Mouse (Mus musculus): Measurements from ENCODE around the gene Vamp1. TPM values are rescaled to one million over a fixed set of nuclear protein-coding genes. Genes with fewer than 3 reads are reported as not detected.
"Not testable (repeated sequence)": the region's sequence is repeated elsewhere in the genome, so short reads cannot be mapped to it uniquely, and the experiment has no call there.

Gene Vamp1
- total RNA-seq, 2 experiments from 2014 or later: 8.1 to 9.1 TPM

DNA sequence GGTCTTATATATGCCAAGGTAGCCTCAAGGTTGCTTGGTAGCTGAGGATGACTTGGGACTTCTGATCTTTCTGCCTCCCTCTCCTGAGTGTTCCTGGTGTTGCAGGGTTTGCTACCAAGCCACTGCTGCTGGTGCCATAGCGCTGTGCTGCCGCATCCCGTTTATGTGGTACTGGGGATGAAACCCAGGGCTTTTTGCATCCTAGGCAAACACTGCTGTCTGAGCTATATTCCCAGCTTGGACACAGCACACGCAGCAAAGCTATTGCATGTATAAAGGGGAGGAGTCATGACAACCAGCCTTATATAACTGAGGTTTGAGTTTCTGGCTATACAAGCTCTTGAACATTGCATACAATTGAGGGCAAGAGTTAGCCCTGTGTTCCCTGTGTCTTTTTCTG lies 22.1 kb downstream of the Vamp1 start:
- DNase-seq: no peak
- intact Hi-C loops (cut with DNase I): no loop called here

DNA sequence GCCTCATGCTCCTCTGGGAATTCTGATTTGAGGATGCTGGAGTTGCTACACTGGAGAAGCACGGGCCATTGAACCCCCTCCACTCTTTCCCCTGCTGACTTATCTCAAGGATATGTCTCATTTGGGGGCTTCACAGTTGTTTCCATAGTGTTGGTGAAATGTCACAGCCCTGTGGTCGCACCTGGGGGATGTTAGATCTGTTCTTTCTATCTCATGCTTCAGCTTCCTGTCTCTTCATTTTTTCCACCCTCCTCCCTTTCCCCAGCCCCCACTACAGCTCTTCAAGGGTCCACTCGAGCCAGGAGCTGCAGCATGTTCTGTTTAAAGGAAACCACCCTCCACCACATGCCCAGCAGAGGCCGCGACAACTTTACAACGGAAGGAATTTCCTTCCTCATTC lies 23.0 kb downstream of the Vamp1 start:
- DNase-seq: no peak
- intact Hi-C loops (cut with DNase I): no loop called here

DNA sequence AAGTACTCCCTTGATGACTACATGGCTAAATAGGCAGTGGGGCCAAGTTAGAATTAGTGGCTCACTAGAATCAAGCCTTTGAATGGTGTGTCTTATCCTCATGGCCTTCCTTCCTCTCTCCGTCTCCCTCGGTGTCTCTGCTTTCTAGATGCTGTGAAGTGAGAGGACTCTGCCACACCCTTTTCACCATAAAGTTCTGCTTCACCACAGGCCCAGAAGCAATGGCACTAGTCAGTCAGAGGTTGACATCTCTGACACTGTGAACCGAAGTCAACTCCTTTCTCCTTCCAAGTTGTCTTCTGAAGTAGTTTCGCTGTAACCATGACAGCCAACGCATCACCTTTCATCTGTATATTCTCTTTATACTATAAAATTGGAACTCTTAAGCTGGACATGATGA lies 24.2 kb downstream of the Vamp1 start:
- intact Hi-C loops (cut with DNase I): no loop called here
- DNase-seq: no peak

DNA sequence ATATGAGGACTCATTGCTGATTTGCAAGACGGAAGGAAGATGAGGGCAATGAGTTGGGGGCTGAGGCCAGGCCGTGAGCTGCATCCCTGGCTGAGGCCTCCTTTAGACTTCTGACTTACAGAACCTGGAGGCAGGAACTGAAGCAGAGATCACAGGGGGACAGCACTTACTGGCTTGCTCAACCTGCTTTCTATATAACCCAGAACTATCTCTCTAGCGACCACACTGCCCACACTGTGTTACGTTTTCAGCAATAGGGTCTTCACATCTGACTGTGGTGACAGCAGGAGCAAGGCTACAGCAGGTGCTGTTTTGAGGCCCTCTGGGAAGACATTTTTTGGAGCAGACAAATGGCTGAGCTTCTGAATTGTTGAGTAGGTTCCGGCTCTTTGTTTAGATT lies 25.3 kb downstream of the Vamp1 start:
- no peak for DNase-seq
- intact Hi-C loops (cut with DNase I): no loop called here

DNA sequence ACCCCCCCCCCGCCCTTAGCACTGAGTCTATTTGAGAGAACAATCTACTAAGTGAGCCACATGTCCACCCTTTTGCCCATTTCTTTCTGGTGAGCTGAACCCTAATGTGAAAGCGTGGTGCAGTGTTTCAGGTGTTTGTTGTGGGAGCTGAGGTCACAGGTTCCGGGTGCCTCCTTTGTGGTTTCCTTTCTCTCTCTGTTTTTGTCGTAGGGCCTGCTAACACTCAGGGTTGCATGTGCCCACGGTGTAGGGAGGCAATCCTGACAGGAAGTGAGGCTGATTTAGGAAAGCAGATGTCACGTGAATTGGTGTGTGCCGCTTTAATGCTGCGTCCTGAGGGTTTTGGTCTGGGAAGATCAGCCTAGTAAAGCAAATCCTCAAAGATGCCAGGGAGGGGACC lies 26.2 kb downstream of the Vamp1 start:
- no peak for DNase-seq
- intact Hi-C loops (cut with DNase I): no loop called here

DNA sequence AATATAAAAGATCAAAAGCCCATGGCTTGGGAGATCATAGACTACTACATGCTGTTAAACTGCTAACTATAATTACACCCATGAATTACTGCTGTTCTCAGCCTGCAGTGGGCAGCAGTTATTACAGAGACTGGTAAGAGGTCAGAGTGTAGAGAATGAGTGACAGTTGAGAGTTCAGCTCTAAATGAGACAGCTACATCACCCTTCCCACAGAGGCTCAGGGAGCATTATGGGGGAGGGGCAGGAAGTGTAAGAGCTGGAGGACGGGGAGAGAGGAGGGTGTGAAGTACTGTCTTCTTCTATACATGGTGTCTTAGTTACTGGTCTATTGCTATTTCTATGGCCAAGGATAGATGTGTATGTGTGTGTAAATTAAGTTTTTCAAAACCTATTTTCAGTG lies 29.2 kb downstream of the Vamp1 start:
- intact Hi-C loops (cut with DNase I): no loop called here
- no peak for DNase-seq

DNA sequence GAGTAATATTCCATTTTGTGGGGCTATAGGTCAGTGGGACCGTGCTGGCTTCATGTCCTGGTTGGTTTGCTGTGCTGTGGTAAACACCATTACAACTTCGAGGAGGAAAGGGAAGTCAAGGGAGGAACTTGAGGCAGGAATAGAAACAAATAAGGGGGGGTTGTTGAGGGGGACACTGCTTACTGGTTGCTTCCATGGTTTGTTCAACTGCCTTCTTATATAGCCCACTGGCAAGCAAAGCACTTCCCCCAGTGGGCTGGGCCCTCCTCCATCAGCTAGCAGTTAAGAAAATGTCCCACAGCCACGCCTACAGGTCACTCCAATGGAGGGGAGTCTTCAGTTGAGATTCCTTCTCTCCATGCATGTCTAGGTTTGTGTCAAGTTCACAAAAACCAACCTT lies 36.9 kb downstream of the Vamp1 start:
- intact Hi-C loops (cut with DNase I): no loop called here
- DNase-seq: no peak

DNA sequence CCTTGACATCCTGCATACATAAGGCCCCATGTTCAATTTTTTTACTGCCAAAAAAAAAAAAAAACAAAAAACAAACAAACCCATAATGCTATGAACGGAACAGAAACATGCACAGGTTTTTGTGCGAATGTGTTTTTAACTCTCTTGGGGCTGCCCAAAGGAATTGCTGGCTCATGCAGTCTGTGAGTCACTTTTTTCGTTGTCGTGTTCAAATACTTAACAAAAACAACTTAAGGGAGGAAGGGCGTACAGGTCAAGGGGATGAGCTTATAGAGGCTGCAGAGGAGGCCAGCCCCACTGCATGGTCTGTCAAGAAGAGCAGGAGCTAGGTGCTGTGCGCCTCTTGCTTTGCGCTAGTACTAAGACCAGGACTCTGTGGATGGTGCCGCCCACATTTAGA lies 37.4 kb downstream of the Vamp1 start:
- DNase-seq: no peak
- intact Hi-C loops (cut with DNase I): no loop called here

DNA sequence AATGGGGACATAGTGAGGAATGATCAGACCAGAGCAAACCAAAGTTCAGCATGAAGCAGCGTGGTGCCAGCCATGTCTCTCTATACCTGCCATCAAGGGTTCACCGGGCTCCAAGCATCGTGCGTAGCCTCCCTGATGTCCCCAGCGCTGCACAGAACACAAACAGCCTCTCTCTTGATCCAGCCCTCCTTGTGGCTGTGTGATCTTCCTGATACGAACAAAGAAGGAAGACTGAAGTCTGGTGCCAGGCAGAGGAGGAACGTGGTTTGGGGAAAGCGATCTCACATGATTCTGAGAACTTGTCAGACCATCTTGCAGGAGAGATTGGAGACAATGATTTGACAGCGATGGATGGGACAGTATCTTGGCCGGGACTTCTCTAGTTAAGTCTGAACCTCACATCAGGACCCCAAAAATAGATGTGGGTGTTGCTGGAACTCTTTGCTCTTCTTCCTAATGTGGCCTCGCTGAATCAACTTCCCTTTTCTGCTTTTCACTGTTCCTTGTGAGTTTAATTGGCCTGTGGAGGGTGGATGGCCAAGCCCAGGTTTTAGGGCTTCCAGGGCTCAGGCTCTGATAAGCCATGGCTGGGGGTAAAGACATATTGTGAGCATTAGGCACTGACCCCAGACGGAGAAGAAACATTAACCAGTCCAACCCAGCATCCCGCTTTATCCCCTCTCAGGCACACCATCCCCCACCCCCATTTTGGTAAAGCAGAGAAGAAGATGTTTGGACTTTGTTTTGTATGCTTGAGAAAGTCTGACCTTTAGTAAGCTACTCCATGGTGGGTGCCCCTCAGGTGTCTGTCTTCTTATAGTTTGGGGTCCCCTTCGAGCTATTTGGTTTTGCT lies 38.7 kb downstream of the Vamp1 start:
- intact Hi-C loops (cut with DNase I): no loop called here
- DNase-seq: no peak

DNA sequence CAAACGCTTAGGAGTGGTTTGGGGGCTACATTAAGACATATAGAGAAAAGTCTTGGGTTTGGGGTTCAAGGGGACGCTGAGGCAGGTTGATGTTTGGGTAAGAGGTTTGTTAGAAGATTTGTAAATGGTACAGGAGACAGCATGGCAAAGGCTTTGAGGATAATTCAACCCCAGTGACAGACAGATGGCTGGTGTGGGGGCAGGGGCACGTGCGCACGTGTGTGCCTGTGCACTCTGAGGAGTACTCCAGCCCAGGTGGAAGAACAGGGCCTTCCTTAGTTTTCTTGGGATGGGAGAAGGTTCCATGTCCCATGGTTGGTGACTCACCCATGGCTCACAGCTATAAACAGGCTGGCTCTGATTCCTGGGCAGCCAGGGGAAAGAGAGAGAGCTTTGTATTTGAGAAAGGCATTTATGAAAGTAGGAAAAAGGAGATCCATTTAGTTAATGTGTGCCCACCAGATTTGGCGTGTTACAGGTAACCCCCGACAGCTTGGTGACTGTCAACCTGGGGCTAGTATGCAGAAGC lies 40.2 kb downstream of the Vamp1 start:
- intact Hi-C loops (cut with DNase I): no loop called here
- DNase-seq: no peak

DNA sequence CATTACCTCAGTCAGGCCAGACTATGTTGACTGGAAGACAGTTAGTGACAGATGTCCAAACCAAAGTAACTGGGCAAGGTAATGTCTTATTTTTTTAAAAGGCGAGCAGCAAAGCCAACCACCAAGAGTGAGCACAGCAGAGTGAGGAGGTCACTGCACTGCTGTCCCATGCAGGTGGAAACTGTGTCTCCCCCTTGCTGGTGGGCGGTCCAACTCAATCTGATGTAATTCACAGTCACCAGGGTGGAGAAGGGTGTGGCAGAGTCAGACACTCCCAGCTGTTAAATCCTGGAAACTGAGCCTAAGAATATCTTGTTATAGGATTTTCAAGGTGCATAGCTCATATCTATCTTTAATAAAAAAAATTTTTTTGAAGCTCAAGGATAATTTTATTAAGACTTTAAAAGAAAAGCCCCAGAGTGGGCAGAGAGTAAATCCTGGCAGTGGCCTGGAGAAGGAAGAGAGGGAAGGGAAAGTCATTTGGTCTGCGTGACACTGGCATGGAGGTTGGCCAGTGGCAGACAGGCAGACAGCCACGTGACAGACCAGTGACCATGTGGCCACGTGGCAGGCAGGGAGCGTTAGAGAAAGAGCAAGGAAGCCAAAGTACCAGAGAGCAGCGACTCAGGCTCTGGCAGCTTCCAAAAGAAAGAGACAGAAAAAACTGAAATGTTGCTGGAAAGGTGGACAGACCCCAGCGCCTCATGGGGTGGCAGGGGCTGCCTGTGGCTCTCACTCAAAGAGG lies 41.0 kb downstream of the Vamp1 start:
- DNase-seq: peak; percentile 50 to 51
- intact Hi-C loops (cut with DNase I): no loop called here

DNA sequence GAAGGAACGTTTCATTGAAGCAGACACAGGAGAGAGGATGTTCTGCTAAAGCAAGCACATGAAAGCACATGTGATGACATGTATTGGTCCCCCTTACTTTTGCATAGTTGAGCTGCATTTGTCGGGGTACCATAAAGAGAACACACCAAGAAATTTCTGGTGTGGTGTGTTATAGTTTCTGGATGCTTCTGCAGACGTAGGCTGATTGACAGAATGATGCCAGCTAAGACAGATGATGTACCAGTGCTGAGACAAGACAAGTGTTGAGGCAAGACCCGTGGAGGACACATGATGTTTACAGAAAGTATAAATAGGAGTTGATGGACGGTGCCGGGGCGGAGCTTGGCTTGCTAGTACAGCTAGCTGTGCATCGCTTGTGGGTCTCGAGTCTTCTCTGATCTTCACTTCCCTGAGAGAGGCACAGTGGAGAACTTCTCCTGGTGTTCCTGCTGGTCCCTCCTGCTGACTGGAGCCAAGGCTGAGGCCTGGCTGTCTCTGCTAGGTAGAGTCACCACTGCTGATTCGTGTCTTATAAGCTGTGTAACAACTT lies 44.7 kb downstream of the Vamp1 start:
- intact Hi-C loops (cut with DNase I): no loop called here
- DNase-seq: no peak

DNA sequence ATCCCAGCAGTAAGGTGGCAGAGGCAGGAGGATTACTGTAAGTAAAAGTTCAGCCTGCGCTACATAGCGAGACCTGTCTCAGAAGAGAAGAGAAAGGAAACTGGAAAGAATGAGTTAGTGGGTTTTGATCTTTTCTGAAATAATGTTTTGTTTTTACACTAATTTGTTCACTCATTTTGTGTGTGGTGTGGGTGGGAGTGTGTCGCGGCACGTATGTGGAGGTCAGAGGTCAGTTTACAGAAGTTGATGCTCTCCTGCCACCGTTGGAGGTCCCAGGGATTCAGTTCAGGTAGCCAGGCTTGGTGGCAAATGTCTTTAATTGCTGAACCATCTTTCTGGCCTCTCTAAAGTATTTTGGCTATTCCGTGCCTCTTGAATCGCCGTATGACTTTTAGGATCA lies 48.9 kb downstream of the Vamp1 start:
- intact Hi-C loops (cut with DNase I): no loop called here
- DNase-seq: no peak

DNA sequence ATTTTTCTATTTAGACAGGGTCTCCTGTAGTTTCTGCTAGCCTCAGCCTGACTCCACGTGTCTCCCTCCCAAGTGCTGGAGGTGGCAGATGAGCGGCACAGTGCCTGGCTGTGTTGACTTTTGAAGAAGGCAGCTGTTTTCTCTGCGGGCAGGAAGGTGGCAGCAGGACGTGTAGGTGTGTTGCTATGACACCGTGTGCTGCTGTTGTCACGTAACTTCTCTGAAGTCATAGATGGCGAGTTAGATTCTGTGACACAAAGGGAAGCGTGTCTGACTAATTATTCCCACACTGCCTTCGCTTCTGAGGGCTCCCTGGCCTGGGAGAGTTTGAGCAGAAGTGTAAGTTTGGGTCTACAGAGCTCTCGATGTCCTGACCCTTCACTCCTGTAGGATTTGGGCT lies 49.9 kb downstream of the Vamp1 start:
- DNase-seq: no peak
- intact Hi-C loops (cut with DNase I): no loop called here

DNA sequence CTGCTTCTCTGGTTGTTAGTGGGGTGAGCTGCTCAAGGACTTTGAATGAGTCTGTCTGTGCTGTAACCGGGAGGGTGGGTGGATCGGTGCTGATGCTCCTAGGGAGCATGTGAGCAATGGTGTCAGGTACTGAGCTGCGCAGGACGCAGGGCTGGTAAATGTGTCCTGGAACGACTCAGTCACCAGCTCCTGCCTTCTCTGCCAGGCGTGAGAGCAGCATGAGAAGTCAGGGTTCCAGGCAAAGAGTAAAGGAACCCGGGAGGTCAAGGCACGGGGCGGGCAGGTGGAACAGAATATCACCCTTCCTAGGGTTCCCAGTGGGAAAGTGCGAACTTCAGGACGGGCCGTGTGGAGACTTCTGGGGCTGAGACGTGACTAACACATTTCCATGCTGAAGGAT lies 50.7 kb downstream of the Vamp1 start:
- DNase-seq: no peak
- intact Hi-C loops (cut with DNase I): no loop called here

DNA sequence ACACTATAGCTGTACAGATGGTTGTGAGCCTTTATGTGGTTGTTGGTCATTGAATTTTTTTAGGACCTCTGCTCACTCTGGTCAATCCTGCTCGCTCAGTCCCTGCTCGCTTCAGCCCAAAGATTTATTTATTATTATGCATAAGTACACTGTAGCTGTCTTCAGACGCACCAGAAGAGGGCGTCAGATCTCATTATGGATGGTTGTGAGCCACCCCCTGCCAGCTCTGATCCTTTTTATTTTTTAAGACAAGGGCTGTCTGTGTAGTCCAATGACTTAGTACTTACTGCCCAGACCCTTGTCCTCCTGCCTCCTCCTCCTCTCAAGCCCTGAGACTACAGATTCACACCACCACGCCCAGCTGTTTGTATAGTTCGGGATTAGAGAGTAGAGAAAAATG lies 51.2 kb downstream of the Vamp1 start:
- DNase-seq; intact Hi-C loops (cut with DNase I): not testable (repeated sequence)

DNA sequence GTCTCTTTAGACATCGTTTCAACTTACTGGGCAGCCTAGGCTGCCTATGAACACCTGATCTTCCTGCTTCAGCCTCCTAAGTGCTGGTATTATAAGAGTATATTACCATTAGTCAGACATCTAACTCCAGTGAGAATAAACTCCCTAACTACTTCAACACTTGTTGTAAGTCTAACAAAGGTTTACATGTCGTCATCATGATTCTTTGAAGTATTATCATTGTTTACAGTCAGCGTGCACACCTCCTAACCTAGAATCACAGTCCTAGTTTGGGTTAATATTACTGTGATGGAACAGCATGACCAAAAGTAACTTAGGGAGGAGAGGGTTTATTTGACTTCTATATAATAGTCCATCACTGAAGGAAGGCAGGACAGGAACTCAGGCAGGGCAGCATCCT lies 52.1 kb downstream of the Vamp1 start:
- intact Hi-C loops (cut with DNase I): no loop called here
- DNase-seq: no peak

DNA sequence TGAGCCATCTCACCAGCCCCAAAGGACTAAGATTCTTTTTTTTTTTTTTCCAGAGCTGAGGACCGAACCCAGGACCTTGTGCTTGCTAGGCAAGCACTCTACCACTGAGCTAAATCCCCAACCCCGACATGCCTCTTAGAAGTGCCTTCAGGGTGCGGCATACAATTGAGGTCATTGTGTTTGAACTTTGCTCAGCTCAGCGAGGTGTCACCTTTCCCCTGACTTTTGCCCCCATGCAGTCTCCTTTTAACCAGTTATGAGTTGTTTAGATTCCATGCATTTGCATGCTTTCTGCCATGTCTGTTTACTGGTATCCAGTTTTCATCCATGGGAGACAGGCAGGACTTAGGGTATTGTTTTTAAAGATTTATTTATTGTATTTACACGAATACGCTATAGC lies 53.4 kb downstream of the Vamp1 start:
- no peak for DNase-seq
- intact Hi-C loops (cut with DNase I): no loop called here

DNA sequence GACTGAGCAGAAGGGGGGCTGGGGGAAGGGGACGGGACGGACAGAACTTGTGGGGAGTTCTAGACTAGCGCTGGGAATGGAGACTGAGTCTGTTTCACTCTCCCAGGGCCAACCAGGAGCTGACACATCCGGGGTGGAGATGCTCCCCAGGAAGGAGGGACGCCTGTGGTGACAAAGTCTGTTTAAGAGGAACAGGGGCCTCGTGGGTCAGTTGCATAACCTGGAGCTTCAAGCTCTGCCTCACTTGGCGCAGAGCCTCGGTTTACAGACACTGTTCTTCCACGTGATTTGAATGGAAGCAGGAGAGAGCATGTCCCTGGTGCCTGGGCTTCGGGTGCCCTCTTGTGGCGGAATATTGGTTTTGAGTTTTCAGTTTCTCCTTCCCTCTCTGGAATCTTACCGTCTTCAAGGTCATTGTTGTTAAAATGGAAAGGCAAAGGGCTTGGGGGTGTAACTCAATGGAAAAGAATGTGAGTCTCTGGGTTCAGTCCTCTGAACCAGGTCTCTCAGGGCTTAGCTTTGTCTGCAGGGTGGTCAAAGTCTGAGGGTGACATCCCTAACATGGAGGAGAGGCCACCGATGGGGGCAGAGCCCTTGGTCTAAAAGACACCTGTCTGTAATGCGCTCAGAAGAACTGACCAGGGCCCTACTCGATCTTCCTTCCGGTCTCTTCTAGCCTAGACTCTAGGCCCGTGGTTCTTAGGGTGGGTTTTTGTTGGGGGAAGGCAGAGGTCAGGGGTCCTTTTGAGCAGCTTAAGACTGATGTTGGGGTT lies 56.3 kb downstream of the Vamp1 start:
- intact Hi-C loops (cut with DNase I): loop anchor here (1.0 to 5.0 kb wide), 5 partner anchors 39 to 331 kb away; partner anchors contain the start of genes Iffo1 and Tapbpl
- peak; percentile 94 to 97 for DNase-seq

DNA sequence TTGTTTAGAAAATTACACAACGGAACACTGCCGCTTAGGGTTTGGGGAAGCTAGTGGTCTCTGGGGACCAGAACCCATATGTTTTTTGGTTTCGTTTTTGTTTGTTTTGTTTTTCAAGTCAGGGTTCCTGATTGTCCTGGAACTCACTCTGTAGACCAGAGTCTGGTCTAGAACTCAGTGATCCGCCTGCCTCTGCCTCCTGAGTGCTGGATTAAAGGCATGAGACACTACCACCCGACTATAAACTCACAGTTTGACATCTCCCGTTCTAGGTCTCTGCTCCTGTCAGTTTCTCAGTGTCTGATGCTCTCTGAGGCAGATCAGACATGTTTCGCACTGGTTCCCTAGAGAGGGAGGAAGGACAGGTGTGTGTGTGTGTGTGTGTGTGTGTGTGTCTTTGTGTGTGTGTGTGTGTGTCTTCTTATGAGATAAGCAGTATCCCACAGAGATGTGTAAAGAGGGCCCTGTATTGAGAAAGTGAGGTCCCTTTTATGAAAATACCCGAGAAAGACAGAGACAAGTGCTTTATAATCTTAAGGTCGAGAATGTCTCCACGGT lies 57.0 kb downstream of the Vamp1 start:
- no peak for DNase-seq
- intact Hi-C loops (cut with DNase I): loop anchor here (5.0 kb wide), 4 partner anchors 40 to 330 kb away; partner anchors contain the start of genes Iffo1 and Tapbpl
